Mouse (Mus musculus) cerebellum, adult 9-11 months (tissue): ENCODE data around the gene Ibtk.
"Not testable (repeated sequence)": the region's sequence is repeated elsewhere in the genome, so short reads cannot be mapped to it uniquely, and the experiment has no call there.

ENCODE experiments used
- DNase-seq: peaks from one replicate; pipeline ENCODE4 v3.0.0; 2022

Gene Ibtk

DNA sequence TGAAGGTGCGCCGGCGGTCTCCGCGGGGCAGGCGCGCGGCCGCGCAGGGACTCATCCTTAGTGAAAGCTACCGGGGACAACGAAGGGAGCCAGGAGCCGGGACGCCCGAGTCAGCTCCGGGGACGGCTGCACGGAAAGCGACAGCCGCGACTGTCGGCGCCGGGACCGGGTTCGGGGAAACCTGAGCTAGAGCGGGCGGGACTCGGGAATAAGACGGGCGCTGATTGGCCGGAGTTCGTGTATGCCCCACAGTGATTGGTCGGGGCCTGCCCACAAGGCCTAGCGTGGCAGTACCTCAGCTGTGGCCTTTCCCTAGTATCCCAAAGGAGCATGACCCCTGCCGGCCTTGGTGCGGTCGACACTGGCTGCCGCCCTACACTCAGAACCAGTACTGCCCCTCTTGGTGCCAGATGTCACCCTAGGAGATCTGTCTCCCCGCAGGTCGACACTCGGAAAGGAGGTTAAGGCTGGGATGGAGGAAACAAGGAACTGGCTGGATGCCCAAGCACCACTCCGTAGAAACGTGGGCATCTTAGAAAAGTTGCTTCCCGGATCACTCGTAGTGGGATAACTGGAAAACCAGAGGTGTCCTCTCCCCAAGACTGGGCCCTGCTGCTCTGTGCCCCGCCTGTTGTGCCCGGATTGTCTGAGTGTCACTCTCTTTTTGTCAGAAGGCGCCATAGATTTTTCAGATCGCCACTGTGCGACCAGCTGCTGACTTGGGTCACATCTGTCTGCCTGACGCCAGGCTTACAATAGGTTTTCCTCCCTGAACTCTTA, at the start of gene Ibtk:
Gene Ibtk (minus strand): TSS at position 193 of the 780 bp plus-strand sequence.
- DNase-seq = peak; percentile 98

DNA sequence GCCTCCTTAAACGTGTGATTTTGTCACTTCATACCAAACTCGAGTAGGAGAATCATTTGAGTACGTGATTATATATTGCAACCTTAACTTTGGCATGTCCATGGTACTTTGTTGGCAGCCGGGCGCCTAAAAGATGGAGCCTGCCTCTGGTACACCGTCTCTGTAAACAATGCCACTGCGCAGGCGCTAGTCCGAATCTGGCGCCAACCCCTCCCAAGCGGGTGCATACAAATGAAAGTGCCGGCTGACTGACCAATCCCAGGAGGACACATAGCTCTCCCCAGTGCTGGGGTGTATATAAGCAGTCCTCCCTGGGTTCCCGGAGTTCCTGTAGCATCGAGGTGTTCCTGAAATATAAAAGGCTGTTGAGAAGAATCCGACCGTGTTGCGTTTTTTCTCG, 42.4 kb upstream of the Ibtk start:
- not testable (repeated sequence) for DNase-seq

DNA sequence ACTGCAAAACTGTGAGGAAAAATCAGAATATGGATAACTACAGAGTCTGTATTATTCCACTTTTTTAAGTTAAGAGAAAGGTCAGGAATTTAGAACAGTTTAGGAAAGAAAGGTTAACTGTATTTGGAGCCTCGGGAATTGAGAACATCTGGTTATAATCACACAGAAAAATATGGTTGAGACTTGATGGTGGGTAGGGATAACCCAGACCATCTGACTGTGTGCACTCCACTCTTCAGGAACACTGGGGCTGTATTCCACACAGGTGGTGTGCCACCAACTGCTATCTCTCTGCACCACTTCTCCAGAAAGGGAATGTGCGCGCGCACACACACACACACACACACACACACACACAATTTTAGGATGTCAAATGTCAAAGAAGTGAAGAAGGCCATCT, 31.1 kb upstream of the Ibtk start:
- DNase-seq = no peak

DNA sequence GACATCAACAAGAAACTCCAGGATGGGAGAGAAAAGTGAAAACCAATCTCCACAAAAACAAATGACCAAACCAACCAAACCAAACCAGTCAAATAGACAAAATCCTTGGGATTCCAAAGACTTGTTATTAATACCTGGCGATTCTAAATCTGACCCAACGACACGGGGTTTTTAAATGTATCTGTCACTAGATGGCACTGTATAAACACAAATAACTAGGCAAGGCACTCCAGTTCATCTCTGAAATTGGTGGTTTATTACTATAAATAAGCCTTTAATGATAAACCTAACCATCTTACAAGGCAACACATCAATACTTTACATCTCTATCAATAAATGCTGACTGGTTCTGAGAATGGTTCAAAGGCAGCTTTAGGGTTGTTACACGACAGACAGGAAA, 30.3 kb upstream of the Ibtk start:
- DNase-seq = peak; percentile 17

DNA sequence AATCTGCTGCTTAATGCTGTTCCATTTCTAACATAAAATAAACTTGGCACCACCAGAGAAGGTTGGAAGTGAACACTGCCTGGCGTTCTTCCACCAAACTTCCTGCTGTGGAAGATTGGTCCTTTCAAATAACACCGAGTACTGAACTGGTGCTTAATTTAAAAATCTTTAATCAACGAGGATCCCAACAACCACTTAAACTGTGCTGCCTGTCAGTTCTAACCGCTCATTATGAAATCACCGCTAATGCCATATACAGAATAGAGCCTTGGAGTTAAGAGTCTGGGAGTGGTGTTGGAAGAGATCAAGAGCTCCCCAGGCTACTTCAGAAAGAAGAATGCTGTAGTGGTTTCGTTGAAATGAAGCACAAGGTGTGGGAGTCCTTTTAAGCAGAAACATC, 28.4 kb upstream of the Ibtk start:
- DNase-seq = no peak

DNA sequence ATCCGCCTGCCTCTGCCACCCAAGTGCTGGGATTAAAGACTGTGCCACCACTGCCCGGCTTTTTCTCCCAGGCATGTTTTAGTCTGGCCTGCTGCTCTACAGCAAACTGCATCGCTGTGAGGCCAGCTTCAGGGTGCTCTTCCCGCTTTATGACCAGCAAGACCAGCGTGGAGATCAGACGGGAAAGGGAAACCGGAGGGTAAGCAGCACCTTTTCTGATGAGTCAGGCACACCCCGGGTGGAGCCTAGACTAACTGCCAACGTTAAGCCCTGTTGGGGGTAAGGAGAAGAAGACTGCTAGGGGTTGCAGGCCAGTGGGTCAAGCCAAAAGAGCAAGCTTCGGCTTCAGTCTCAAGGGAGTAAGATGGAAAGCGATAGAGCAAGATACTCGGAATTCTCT, 23.1 kb upstream of the Ibtk start:
- no peak for DNase-seq

DNA sequence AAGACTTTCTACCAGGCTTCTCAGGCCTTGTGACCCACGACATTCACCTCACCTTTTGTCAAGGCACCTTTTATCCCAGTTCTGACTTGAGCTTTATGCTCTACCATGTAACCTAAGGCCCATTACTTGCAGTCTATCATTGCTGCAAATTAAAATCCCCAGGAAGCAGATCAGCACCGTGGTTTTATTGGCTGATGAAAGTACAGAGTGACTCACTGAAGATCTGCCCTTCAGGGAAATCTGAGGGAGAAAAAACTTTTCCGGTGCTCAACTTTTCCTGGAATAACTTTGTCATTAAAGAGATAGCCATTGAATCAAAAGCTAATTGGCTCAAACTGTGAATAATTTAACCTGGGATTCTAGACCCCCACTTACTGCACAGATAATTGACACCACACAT, 22.3 kb upstream of the Ibtk start:
- no peak for DNase-seq

DNA sequence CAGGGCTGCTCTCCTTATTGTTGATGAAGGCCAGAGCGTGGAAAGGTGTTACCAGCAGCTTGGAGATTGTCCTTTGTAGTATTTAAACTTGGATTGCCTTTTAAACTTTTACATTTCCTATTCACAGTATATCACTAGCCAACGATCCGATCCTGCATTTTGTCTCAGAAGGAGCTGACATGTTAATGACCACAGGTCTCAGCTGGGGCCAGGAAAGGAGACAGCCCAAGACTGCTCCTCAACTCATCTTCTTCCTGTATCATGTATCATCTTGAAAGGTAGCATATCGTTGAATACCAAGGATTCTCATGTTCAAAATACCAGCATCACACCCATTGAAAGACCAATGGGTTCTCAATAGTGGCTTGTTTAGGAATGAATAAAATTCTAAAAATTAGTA, 21.2 kb upstream of the Ibtk start:
- DNase-seq = no peak

DNA sequence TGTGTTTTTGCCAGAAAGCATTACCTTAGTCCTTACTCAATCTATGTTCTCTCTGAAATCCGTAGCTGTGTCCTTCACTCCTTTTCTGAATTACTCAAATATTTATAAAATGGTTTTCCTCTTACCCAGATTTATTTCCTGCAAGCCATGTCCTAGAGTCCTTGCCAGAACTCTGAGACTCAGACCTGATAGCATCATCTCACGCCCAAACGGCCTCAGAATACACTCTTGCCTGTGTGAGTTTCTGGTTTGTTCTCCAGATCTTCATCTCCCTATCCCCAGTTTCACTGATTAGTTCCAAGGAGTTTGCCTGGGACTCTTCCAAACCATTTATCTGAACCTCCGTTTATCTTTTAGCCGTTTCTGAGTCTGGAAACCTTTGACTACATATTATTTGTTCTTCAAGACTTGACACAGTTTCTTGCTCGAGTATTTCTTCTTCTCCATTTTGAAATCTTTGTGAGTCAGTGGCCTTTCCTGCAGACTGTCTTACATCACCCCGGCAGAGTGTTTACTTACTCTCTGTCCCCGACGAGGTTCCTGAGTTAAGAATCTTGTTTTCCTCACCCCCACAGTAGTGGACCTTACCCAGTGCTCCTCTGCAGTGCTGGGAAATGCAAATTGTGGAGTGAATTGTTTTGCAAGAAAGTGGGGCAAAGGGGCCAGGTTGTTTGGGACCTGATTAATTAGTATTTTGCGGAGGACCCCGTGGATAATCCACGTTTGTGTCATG, 20.1 kb upstream of the Ibtk start:
- DNase-seq = no peak

DNA sequence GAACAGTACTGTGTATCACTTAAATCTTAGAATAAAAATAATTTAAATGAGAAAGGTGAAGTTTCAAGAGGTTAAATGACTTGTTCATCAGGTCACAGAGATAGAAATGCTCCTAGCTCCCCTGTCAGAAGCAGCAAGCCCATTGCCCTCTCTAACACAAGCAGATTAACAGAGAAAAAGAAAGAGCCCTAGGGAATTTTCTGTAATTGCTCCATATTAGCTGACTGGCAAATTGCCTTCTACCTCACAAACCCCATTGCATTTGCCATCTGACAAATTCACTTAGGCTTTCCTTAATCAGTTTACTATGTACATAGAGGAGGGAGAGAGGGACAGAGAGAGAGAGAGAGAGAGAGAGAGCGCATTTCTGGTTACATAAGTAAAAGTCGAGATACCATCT, 18.1 kb upstream of the Ibtk start:
- no peak for DNase-seq

DNA sequence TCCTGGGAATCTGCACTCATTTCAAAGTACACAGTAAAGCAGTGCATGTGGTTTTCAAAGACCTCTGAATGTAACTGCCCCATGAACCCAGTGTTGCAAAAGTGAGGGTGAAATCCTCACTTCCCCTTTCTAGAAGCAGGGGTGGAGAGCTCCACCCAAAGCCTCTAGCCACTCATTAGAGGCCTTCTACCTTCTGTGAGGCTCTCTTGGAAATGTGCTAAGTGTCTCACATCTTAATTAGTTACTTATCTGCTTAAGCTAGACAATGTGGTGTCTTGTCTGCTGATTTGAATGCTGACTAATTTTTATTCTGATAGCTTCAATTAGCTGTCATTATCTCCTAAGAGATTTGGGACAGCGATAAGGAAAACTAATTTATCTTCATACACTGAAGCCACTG, 13.3 kb upstream of the Ibtk start:
- no peak for DNase-seq

DNA sequence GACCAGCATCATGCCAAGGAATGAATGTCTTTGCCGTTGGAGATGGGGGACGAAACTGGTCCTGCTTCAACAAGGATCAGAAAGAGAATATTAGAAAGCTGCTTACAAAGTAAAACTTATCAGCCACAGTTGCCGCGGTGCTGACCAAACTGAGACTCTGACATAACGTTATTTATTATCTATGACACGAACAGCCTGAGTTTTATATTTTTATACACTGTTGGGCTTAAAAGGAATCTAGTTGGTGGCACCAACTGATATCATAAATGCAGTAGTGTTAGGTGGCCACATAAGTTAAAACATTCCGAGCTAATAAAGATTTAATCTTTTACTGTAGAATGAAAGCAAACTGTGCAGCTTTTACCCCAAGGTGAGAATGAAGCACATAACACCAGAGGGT, 1.7 kb upstream of the Ibtk start:
- no peak for DNase-seq

DNA sequence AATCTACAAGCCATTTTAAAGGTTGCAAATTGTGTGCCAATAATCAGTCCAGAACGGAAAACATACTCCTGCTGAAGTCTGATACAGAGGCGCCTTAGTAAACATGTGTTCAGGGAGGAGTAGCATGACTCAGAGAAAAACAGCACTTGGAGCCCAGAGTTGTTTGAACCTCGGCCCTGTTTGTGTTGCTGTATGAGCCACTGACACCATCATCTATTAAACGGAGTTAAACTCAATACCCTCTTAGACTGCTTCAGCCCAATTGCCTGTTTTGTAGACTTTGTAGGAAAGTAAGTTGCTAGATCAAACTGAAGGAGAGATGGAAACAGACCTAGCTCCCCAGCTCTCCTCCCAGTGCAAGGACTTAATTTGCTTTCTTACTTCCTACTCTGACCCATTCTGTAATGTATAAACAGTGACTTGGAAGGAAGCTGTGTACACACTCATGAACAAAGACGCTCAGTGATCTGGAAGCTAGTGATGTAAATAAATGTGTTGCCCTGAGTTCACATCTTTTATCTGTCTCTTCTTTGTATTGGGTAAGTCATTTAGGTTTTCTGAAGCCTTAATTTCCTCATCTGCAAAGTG, 882 bp upstream of the Ibtk start:
- no peak for DNase-seq

DNA sequence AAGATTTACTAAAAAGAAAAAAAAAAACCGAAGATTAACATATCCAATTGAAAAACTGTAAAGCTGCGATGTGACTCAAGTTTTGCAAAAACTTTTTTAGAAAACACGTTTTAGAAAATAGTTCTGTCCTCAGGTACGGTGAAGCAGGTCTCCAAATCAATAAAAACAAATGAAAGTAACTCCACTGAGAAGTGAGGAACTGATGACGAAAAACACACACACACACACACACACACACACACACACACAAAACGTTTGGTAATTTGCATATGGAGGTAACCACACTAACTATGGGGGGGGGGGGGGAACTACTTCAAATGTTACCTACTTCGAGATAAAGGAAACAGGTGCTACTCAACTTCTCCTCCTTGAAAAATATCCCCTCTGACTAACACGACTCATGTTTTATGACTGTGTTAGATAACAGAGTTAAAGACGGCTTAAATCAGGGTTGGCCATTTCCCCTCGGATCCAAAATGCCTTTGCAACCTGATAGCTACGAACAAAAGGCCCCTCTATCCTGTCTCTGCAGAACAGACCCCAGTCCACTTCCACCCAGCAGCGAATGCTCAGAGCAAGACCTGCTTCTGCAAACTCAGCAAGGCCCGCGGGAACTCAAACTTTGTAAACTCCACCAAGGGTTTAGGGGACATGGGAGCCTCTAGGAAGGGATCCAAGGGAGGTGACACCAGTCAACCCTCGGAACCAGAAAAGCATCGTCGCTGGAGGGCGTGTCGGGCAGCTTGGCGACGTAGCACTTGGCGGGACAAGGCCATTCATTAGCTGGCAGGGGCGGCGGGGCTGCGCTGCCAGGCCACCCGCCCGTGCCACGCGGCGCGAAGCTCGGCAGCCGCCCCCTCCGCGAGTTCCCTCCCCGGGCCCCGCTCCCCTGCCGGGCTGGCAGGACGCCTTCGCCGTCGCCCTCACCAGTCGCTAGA, 661 bp downstream of the Ibtk start:
- peak; percentile 84 for DNase-seq

DNA sequence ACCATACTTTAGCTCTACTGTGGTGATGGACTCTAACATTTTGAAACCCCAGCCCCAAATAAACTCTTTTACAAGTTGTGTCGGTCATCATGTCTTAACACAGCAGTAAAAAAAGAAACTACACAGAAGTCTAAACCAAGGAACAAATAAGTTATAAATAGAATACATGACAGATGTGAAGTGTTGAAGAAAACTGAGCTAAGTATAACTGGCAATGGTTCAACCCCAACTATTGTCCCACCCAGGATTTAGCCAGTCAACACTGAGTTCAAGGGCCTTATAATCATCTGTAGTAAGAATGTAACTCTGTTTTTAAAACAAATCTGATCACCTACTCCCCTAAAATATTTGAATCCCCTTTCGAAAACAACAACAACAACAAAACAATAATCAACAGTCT, 3.6 kb downstream of the Ibtk start:
- DNase-seq = no peak

DNA sequence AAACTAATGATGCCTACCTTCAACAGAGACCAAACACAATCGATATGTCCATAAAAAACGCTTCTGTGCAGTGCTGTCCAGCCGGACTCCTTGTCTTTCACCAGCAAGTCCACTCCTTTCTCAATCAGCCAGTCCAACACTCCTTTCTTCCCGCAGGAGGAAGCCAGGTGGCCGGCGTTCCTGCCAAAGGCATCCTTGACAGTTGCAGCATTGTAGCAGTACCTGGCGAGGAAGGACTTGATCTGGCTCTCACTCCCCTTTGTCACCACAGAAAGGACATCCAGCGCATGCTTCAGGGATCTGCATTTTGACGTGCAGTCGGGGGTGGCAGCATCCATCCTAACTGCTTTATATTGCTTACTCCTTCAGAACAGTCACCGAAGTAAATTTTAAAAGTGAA, 5.8 kb downstream of the Ibtk start:
- peak; percentile 76 for DNase-seq

DNA sequence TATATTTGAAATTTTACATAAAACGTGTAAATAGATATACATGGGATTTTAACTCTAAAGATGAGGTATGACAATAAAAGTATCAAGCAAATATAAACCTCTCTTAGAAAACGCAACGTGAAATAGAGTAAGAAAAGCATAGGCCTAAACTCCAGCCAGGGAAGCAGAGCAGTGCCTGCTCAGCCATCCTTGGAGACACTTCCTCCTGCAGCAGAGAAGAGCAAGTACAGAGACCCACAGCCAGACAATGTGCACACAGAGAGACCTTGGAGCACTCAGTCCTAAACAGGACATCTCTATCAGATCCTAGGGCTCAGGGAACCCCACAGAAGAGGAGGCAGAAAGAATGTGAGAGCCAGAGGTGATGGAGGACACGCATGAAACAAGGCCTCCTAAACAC, 7.0 kb downstream of the Ibtk start:
- DNase-seq = no peak

DNA sequence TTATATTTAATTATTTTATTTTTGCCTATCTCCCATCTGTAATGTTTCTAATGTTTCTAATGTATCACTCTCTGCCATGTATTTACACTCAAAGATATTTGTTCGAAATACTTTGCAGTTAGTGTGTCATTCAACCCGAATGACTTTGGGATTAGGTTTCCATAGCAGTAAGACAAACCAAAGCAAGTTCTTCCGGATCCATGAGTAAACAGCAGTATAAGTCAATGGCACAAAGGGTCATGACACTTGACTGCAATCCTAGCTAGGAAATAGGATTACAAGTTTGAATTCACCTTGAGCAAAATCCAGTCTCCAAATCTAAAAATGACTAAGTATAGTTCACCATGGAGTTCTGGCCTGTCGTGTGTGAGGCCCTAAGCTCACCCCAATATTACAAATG, 9.9 kb downstream of the Ibtk start:
- no peak for DNase-seq

DNA sequence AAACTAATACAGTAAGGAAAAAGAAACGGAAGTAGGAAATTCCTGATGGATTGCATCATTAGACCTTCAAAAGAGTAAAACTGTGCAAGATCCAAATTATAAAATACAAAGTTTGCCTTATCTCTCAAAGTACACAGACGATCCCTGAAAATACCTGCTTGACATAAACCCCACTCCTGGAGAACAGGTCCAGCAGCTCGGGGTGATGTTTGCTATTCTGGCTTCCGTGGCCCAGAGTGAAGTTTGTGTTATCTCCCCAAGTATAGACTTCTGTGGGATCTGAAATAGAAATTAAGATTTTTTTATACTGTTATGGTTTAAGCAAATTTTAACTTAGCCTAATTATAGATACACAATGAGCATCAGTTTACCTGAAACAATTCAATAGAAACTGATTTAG, 14.3 kb downstream of the Ibtk start:
- no peak for DNase-seq

DNA sequence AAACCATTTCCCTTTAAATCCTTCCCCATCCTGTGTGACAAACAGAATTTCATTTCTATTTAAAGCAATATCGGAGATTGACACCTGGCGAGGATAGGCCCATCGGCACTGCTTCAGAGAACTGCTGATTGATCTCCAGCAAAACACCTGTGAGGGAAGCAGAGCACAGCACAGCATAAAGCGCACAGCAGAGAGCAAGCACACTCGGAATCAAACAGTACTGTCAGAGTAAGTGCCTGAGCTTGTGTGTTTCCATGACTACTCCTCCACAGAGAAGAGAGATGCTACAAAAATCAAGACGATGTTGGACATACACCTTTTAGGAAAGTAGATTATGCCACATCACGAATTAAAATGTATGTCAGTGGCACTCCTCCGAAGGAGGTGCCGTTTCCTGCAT, 25.1 kb downstream of the Ibtk start:
- DNase-seq = no peak

DNA sequence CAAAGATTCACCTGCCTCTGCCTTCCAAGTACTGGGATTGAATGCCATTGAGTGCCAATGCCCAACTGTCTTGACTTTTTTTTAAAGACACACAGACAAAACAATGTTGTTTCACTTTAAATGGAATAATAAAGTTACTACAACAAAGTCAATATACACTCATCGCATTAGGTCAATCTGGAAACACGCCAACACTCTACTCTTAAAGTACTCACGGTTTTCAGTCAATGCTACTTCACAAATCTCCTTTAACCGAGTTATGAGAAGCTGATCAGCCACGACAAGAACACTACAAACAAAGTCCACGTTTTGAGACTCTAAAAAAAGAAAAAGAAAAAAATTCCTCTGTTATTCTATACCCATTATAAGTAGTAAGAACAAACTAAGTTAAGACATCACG, 31.8 kb downstream of the Ibtk start:
- no peak for DNase-seq

DNA sequence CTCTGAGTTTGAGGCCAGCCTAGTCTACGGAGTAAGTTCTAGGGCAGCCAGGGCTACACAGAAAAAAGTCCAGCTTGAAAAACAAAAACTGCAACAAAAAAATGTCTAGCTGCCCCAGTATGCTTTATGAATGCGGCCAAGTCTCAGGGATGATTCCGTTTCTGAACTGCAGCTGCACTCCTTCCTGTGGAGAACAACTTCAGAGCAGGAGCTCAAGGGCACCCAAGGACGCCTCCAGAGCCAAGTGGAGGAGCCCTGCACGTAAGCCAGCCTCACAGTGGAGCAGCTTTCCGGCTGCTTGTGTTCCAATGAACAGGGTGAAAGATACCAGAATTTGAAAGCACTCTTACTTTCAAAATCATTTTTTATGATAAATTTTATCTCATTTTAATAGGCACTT, 41.8 kb downstream of the Ibtk start:
- no peak for DNase-seq

DNA sequence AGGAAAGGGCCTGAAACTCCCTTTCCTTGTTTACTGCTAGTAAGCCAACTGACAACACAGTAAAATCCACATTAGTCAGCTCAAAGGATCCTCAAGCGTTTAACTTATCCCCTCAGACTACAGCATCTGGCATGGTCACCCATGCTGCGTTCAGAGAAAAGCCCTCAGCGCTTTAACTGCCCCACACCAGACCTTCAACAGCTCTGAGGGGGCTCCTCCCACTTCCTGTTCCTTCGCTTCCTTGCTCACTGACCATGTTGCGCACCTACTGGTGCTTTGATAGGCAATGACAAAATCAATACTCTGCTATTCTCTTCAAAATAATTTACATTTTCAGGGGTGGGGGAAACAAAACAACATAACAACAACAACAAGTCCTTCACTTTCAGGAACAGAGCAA, 47.2 kb downstream of the Ibtk start:
- no peak for DNase-seq
